Mouse (Mus musculus): ENCODE measurements around the gene Rcn2. TPM values are rescaled to one million over a fixed set of nuclear protein-coding genes. Genes with fewer than 3 reads are reported as not detected.

Rcn2 gene
- polyA plus RNA-seq, 1 experiment from 2014 or later, result 330 TPM

GRCm38 (mm10) chr9:56062336-56062735 is 20.7 kb downstream of the Rcn2 start:
- 96% methylated on average over 5 of the region's 5 CpGs for WGBS
- Histone ChIP-seq H3K27me3 (replicated peaks; ENCODE audit: control insufficient read depth, insufficient read depth, low read length) (no peaks in the 10 kb centered on the region), H3K36me3 (ENCODE audit: control insufficient read depth, insufficient read depth, low read length) (peaks cover 85% of the 10 kb centered on the region), H3K4me1 (ENCODE audit: control insufficient read depth, insufficient read depth, low read length) (no peaks in the 10 kb centered on the region), H3K4me3 (ENCODE audit: low read depth, low read length) (no peak overlapping the region), H3K9me3 (replicated peaks; ENCODE audit: control insufficient read depth, low read length) (no peaks in the 10 kb centered on the region), H3K4me2 (ENCODE audit: low read length) (no peak overlapping the region), H3K9ac (ENCODE audit: low read length) (no peak overlapping the region), H3K27ac (ENCODE audit: low read depth, low read length) (no peak overlapping the region)
- ATAC-seq, result no peak
- DNase-seq (ENCODE audit: low spot score), result no peak

GRCm38 (mm10) chr9:56065011-56065410 is 23.4 kb downstream of the Rcn2 start:
- Histone ChIP-seq H3K27ac (ENCODE audit: low read depth, low read length) (no peak overlapping the region), H3K4me1 (ENCODE audit: control insufficient read depth, insufficient read depth, low read length) (no peaks in the 10 kb centered on the region), H3K4me2 (ENCODE audit: low read length) (no peak overlapping the region), H3K36me3 (ENCODE audit: control insufficient read depth, insufficient read depth, low read length) (peaks cover 72% of the 10 kb centered on the region), H3K27me3 (replicated peaks; ENCODE audit: control insufficient read depth, insufficient read depth, low read length) (no peaks in the 10 kb centered on the region), H3K9ac (ENCODE audit: low read length) (no peak overlapping the region), H3K9me3 (replicated peaks; ENCODE audit: control insufficient read depth, low read length) (no peaks in the 10 kb centered on the region), H3K4me3 (ENCODE audit: low read depth, low read length) (no peak overlapping the region)
- WGBS, result 88% methylated on average over 3 of the region's 3 CpGs
- ATAC-seq (no peak), DNase-seq (ENCODE audit: low spot score) (no peak)

DNA sequence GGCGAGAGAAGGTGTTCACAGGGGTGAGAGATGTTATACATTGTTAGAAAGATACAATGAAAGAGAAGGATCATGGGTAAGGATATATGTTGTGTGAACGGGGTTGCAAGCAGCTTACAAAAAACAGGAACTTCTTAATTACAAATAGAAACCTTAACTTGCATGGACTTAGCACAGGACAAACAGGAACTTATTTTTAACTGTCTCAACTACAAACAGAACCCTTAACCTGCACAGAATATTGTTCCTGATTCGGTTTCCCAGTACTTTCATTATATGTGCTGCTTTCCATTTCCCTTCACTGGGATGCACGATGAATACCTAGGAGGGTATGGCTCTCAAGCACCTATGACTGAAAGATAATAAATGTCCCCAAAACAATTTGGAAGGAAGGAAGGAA is 26.3 kb downstream of the Rcn2 start:
- Histone ChIP-seq H3K9ac (ENCODE audit: low read length) (no peak overlapping the region), H3K9me3 (replicated peaks; ENCODE audit: control insufficient read depth, low read length) (no peaks in the 10 kb centered on the region), H3K4me1 (ENCODE audit: control insufficient read depth, insufficient read depth, low read length) (no peaks in the 10 kb centered on the region), H3K4me3 (ENCODE audit: low read depth, low read length) (no peak overlapping the region), H3K36me3 (ENCODE audit: control insufficient read depth, insufficient read depth, low read length) (peaks cover 63% of the 10 kb centered on the region), H3K27ac (ENCODE audit: low read depth, low read length) (no peak overlapping the region), H3K27me3 (replicated peaks; ENCODE audit: control insufficient read depth, insufficient read depth, low read length) (no peaks in the 10 kb centered on the region), H3K4me2 (ENCODE audit: low read length) (no peak overlapping the region)
- no peak for DNase-seq (ENCODE audit: low spot score)
- ATAC-seq, result no peak
- WGBS, result 89% methylated on average over 4 of the region's 4 CpGs

DNA sequence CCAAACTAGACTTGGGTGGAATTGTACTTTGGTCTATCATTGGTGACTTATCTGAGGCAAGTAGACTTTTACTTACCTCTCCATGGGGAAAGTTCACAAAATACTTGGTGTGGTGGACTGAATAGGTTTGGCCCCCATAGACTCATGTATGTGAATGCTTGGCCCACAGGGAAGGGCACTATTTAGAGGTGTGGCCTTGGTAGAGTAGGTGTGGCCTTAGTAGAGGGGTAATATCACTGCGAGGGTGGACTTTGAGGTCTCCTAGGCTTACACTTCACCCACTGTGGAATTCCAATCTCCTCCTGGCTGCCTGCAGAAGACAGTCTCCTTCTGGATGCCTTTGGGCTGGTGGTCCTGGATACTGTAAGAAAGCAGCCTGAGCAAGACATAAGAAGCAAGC is 27.0 kb downstream of the Rcn2 start:
- no peaks in the 10 kb centered on the region for H3K4me1 ChIP-seq (ENCODE audit: control insufficient read depth, insufficient read depth, low read length)
- DNase-seq (ENCODE audit: low spot score) (no peak), ATAC-seq (no peak)
- H3K27me3 ChIP-seq (replicated peaks; ENCODE audit: control insufficient read depth, insufficient read depth, low read length), result no peaks in the 10 kb centered on the region
- no peaks in the 10 kb centered on the region for H3K9me3 ChIP-seq (replicated peaks; ENCODE audit: control insufficient read depth, low read length)
- H3K4me2 ChIP-seq (ENCODE audit: low read length), result no peak overlapping the region
- H3K27ac ChIP-seq (ENCODE audit: low read depth, low read length), result no peak overlapping the region
- peaks cover 57% of the 10 kb centered on the region for H3K36me3 ChIP-seq (ENCODE audit: control insufficient read depth, insufficient read depth, low read length)
- no peak overlapping the region for H3K4me3 ChIP-seq (ENCODE audit: low read depth, low read length)
- no peak overlapping the region for H3K9ac ChIP-seq (ENCODE audit: low read length)
- 95% methylated on average over 1 of the region's 1 CpGs for WGBS

DNA sequence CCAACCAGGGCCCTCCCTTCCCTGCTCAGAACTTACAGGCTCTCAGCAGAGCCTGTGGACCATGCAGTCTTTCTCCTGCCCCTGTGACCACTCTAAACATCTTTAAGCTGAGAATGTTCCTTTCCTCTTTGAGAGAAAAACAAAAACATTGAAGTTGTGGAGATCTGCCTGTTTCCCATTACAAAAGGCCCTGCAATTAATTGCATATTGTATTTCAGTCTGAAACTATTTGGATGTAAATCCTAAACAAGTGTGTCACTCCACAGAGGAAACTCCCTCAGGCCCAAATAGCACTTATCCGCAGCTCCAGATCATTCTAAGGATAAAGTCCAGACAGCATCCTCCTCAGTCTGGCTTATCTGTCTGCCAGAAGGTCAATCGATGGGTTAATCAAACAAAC is 31.2 kb downstream of the Rcn2 start:
- H3K9me3 ChIP-seq (replicated peaks; ENCODE audit: control insufficient read depth, low read length), result no peaks in the 10 kb centered on the region
- no peak overlapping the region for H3K27ac ChIP-seq (ENCODE audit: low read depth, low read length)
- no peak overlapping the region for H3K9ac ChIP-seq (ENCODE audit: low read length)
- H3K4me3 ChIP-seq (ENCODE audit: low read depth, low read length), result no peak overlapping the region
- ATAC-seq (no peak), DNase-seq (ENCODE audit: low spot score) (no peak)
- no peaks in the 10 kb centered on the region for H3K4me1 ChIP-seq (ENCODE audit: control insufficient read depth, insufficient read depth, low read length)
- H3K27me3 ChIP-seq (replicated peaks; ENCODE audit: control insufficient read depth, insufficient read depth, low read length), result no peaks in the 10 kb centered on the region
- H3K36me3 ChIP-seq (ENCODE audit: control insufficient read depth, insufficient read depth, low read length), result peaks cover 30% of the 10 kb centered on the region
- 86% methylated on average over 2 of the region's 2 CpGs for WGBS
- H3K4me2 ChIP-seq (ENCODE audit: low read length), result no peak overlapping the region

GRCm38 (mm10) chr9:56074863-56075262 is 33.2 kb downstream of the Rcn2 start:
- ATAC-seq, result peak; percentile 26; the same call in 1 of the 2 replicates

DNA sequence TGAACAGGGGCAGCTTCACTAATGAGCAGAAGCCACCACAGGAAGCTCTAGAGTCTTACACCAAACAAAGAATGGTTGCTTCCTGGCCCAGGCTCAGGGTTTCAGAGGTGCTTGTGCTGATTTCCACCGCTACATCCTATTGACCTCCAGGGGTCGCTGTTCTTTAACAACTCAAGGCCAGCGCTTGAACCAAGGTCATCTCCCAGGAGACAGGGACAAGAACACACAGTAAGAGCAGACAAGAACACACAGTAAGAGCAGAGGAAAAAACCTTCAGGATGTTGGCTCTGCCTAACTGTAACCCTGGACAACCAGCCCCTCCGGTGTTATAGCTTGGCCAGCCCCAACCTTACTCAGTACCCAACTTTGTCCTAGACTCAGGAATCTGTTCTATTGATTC is 33.6 kb downstream of the Rcn2 start:
- no peaks in the 10 kb centered on the region for H3K4me1 ChIP-seq (ENCODE audit: control insufficient read depth, insufficient read depth, low read length)
- 8% methylated on average over 4 of the region's 4 CpGs for WGBS
- ATAC-seq, result peak; percentile 61
- peak; percentile 84 for DNase-seq (ENCODE audit: low spot score)
- no peak overlapping the region for H3K9ac ChIP-seq (ENCODE audit: low read length)
- H3K36me3 ChIP-seq (ENCODE audit: control insufficient read depth, insufficient read depth, low read length), result peaks cover 24% of the 10 kb centered on the region
- H3K27ac ChIP-seq (ENCODE audit: low read depth, low read length), result 0 out of 2 replicates have a peak overlapping the region, but pooled peaks have one; percentile 3
- no peak overlapping the region for H3K4me3 ChIP-seq (ENCODE audit: low read depth, low read length)
- H3K9me3 ChIP-seq (replicated peaks; ENCODE audit: control insufficient read depth, low read length), result no peaks in the 10 kb centered on the region
- no peaks in the 10 kb centered on the region for H3K27me3 ChIP-seq (replicated peaks; ENCODE audit: control insufficient read depth, insufficient read depth, low read length)
- no peak overlapping the region for H3K4me2 ChIP-seq (ENCODE audit: low read length)

More at GRCm38 (mm10) chr9:56074863-56075262, 33.2 kb downstream of the Rcn2 start:
- Histone ChIP-seq H3K4me1 (ENCODE audit: control insufficient read depth, insufficient read depth, low read length) (no peaks in the 10 kb centered on the region), H3K4me3 (ENCODE audit: low read depth, low read length) (no peak overlapping the region), H3K27ac (ENCODE audit: low read depth, low read length) (no peak overlapping the region), H3K36me3 (ENCODE audit: control insufficient read depth, insufficient read depth, low read length) (peaks cover 28% of the 10 kb centered on the region), H3K27me3 (replicated peaks; ENCODE audit: control insufficient read depth, insufficient read depth, low read length) (no peaks in the 10 kb centered on the region), H3K9me3 (replicated peaks; ENCODE audit: control insufficient read depth, low read length) (no peaks in the 10 kb centered on the region), H3K9ac (ENCODE audit: low read length) (no peak overlapping the region), H3K4me2 (ENCODE audit: low read length) (no peak overlapping the region)
- DNase-seq (ENCODE audit: low spot score), result no peak
- WGBS, result 78% methylated on average over 12 of the region's 12 CpGs

DNA sequence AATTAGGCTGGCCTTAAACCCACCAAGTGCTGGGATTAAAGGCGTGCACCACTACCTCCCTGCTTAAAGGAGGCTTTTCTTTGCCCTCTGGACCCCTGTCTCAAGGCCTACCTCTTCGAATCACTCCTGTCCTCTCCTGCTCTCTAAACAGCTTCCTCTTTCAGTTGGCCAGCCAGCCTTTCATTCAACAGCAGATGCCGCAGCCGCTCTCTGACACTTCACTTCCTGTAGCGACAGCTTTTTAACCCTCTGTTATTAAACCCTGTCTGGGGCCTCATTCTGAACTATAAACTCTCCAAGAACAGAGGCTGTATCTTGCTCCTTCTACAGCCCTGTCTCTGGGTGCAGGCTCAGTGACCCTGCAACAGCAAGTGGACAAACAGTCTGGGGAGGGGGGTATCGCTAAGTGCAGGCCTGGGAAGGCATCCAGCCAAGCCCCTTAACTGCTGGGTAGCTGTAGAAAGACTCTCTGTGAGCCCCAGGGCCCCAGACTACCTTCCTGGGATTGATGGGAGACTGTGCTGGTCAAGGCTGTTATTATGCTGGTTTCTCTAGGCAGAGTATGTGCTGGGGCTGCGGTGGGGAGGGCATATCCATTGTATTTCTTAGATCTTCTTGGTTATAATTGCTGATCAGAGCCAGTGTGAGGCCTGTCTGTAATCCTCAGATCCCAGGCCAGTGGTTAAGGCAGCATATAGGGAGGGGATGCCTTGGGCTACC is 34.4 kb downstream of the Rcn2 start:
- Histone ChIP-seq H3K4me3 (ENCODE audit: low read depth, low read length) (no peak overlapping the region), H3K27ac (ENCODE audit: low read depth, low read length) (peak overlapping the region; percentile 27; the same call in 1 of the 2 replicates), H3K27me3 (replicated peaks; ENCODE audit: control insufficient read depth, insufficient read depth, low read length) (no peaks in the 10 kb centered on the region), H3K9me3 (replicated peaks; ENCODE audit: control insufficient read depth, low read length) (no peaks in the 10 kb centered on the region), H3K36me3 (ENCODE audit: control insufficient read depth, insufficient read depth, low read length) (peaks cover 18% of the 10 kb centered on the region), H3K4me1 (ENCODE audit: control insufficient read depth, insufficient read depth, low read length) (no peaks in the 10 kb centered on the region), H3K9ac (ENCODE audit: low read length) (no peak overlapping the region), H3K4me2 (ENCODE audit: low read length) (no peak overlapping the region)
- ATAC-seq, result no peak
- 76% methylated on average over 7 of the region's 7 CpGs for WGBS
- DNase-seq (ENCODE audit: low spot score), result peak; percentile 10

GRCm38 (mm10) chr9:56079587-56079986 is 37.9 kb downstream of the Rcn2 start:
- 80% methylated on average over 5 of the region's 5 CpGs for WGBS
- Histone ChIP-seq H3K9me3 (replicated peaks; ENCODE audit: control insufficient read depth, low read length) (no peaks in the 10 kb centered on the region), H3K9ac (ENCODE audit: low read length) (no peak overlapping the region), H3K27ac (ENCODE audit: low read depth, low read length) (no peak overlapping the region), H3K4me1 (ENCODE audit: control insufficient read depth, insufficient read depth, low read length) (no peaks in the 10 kb centered on the region), H3K4me3 (ENCODE audit: low read depth, low read length) (no peak overlapping the region), H3K36me3 (ENCODE audit: control insufficient read depth, insufficient read depth, low read length) (peaks cover 5% of the 10 kb centered on the region), H3K4me2 (ENCODE audit: low read length) (no peak overlapping the region), H3K27me3 (replicated peaks; ENCODE audit: control insufficient read depth, insufficient read depth, low read length) (no peaks in the 10 kb centered on the region)
- ATAC-seq (no peak), DNase-seq (ENCODE audit: low spot score) (no peak)

Data from forebrain, embryonic 14.5 days (tissue).